Mouse (Mus musculus) hindbrain, embryonic 16.5 days (tissue): Measurements from ENCODE around the gene Tekt3. TPM values are rescaled to one million over a fixed set of nuclear protein-coding genes. Genes with fewer than 3 reads are reported as not detected.

Experiments used
- ATAC-seq: fragments of 200-750 bp; cut with Nextera tagmentation; 2 replicates; pipeline ENCODE4 v1.8.0; 2017; ENCODE audit warnings: moderate TSS enrichment, moderate library complexity
- H3K27ac ChIP-seq: fragments of 300-500 bp; sonication (generic); 2 replicates; pipeline ENCODE4 v1.5.1; 2014; ENCODE audit warnings: low read depth, mild to moderate bottlenecking, control low read depth, low read length, moderate library complexity
- H3K27me3 ChIP-seq: fragments of 300-500 bp; sonication (generic); replicated peaks from 2 replicates; pipeline ENCODE4 v1.6.1; 2014; ENCODE audit warnings: low read length; ENCODE audit not compliant: control insufficient read depth, insufficient read depth
- H3K36me3 ChIP-seq: fragments of 300-500 bp; sonication (generic); 2 replicates; pipeline ENCODE4 v1.6.1; 2014; ENCODE audit warnings: mild to moderate bottlenecking, low read length, moderate library complexity, mixed read lengths; ENCODE audit not compliant: control insufficient read depth, insufficient read depth
- H3K4me1 ChIP-seq: fragments of 300-500 bp; sonication (generic); 2 replicates; pipeline ENCODE4 v1.6.1; 2014; ENCODE audit warnings: low read depth, low read length; ENCODE audit not compliant: control insufficient read depth, insufficient read depth
- H3K4me2 ChIP-seq: fragments of 300-500 bp; sonication (generic); 2 replicates; pipeline ENCODE4 v1.6.1; 2014; ENCODE audit warnings: mild to moderate bottlenecking, low read length, control low read depth, moderate library complexity
- H3K4me3 ChIP-seq: fragments of 300-500 bp; sonication (generic); 2 replicates; pipeline ENCODE4 v1.5.1; 2014; ENCODE audit warnings: mild to moderate bottlenecking, low read length, control low read depth, moderate library complexity
- H3K9ac ChIP-seq: fragments of 300-500 bp; sonication (generic); 2 replicates; pipeline ENCODE4 v1.6.1; 2014; ENCODE audit warnings: low read depth, mild to moderate bottlenecking, control low read depth, low read length, moderate library complexity
- H3K9me3 ChIP-seq: fragments of 300-500 bp; sonication (generic); 2 replicates; pipeline ENCODE4 v1.6.1; 2014; ENCODE audit warnings: mild to moderate bottlenecking, low read length, moderate library complexity; ENCODE audit not compliant: control insufficient read depth
- WGBS: fragments of 180-500 bp; shearing (Covaris S2); extraction: QIAGEN DNeasy Blood & Tissue Kit; methylation state at CpG from one replicate; pipeline ENCODE4 v1.1.7; 2014; 5-methylcytosine and 5-hydroxymethylcytosine counted together
- polyA plus RNA-seq: library from polyadenylated mRNA; unstranded; fragments of >200 nt; fragmentation: Nextera tagmentation; extraction: Ambion mirVana; gene quantifications from 2 replicates; pipeline ENCODE4 v1.2.1, GENCODE M21; 2015

Gene Tekt3
- polyA plus RNA-seq, 1 experiment from 2014 or later = not detected

- ATAC-seq = no peak
Measured at GRCm38 (mm10) chr11:63028131-63028530, 33.3 kb upstream of the Tekt3 start.

GRCm38 (mm10) chr11:63029148-63029714, 32.2 kb upstream of the Tekt3 start:
- no peak overlapping the region for H3K27ac ChIP-seq
- ATAC-seq = no peak
- H3K4me3 ChIP-seq = no peak overlapping the region
- no peaks in the 10 kb centered on the region for H3K9me3 ChIP-seq
- 60% methylated on average over 4 of the region's 4 CpGs for WGBS
- no peaks in the 10 kb centered on the region for H3K36me3 ChIP-seq
- H3K4me1 ChIP-seq = no peaks in the 10 kb centered on the region
- no peak overlapping the region for H3K4me2 ChIP-seq
- H3K27me3 ChIP-seq = no peaks in the 10 kb centered on the region
- no peak overlapping the region for H3K9ac ChIP-seq

More at GRCm38 (mm10) chr11:63028131-63028530, 33.3 kb upstream of the Tekt3 start:
- H3K4me3 ChIP-seq = no peak overlapping the region
- H3K9ac ChIP-seq = no peak overlapping the region
- H3K36me3 ChIP-seq = no peaks in the 10 kb centered on the region
- WGBS = 91% methylated on average over 3 of the region's 3 CpGs
- H3K9me3 ChIP-seq = no peaks in the 10 kb centered on the region
- no peak overlapping the region for H3K27ac ChIP-seq
- H3K4me2 ChIP-seq = no peak overlapping the region
- no peaks in the 10 kb centered on the region for H3K27me3 ChIP-seq
- no peaks in the 10 kb centered on the region for H3K4me1 ChIP-seq

GRCm38 (mm10) chr11:63029721-63030120, 31.7 kb upstream of the Tekt3 start:
- H3K27ac ChIP-seq = no peak overlapping the region
- H3K4me1 ChIP-seq = no peaks in the 10 kb centered on the region
- no peaks in the 10 kb centered on the region for H3K9me3 ChIP-seq
- no peak overlapping the region for H3K4me3 ChIP-seq
- H3K36me3 ChIP-seq = no peaks in the 10 kb centered on the region
- no peak overlapping the region for H3K9ac ChIP-seq
- no peak for ATAC-seq
- WGBS = 90% methylated on average over 6 of the region's 6 CpGs
- H3K4me2 ChIP-seq = no peak overlapping the region
- no peaks in the 10 kb centered on the region for H3K27me3 ChIP-seq

- no peak overlapping the region for H3K4me2 ChIP-seq
- H3K27me3 ChIP-seq = no peaks in the 10 kb centered on the region
- no peak for ATAC-seq
- H3K27ac ChIP-seq = no peak overlapping the region
- H3K9me3 ChIP-seq = no peaks in the 10 kb centered on the region
- H3K4me3 ChIP-seq = no peak overlapping the region
- no peaks in the 10 kb centered on the region for H3K36me3 ChIP-seq
- WGBS = 80% methylated on average over 11 of the region's 11 CpGs
- no peak overlapping the region for H3K9ac ChIP-seq
- H3K4me1 ChIP-seq = no peaks in the 10 kb centered on the region
Measured at GRCm38 (mm10) chr11:63035420-63036211, 25.8 kb upstream of the Tekt3 start.

- Histone ChIP-seq H3K27ac (no peak overlapping the region), H3K4me3 (no peak overlapping the region), H3K4me1 (no peaks in the 10 kb centered on the region), H3K9me3 (no peaks in the 10 kb centered on the region), H3K36me3 (no peaks in the 10 kb centered on the region), H3K4me2 (no peak overlapping the region), H3K9ac (no peak overlapping the region), H3K27me3 (no peaks in the 10 kb centered on the region)
- 39% methylated on average over 12 of the region's 12 CpGs for WGBS
- ATAC-seq = no peak
Measured at GRCm38 (mm10) chr11:63040002-63040661, 21.3 kb upstream of the Tekt3 start.

- WGBS = 76% methylated on average over 3 of the region's 3 CpGs
- no peak for ATAC-seq
- H3K9ac ChIP-seq = no peak overlapping the region
Measured at GRCm38 (mm10) chr11:63045771-63046170, 15.7 kb upstream of the Tekt3 start.

GRCm38 (mm10) chr11:63046380-63046779, 15.1 kb upstream of the Tekt3 start:
- Histone ChIP-seq H3K27ac (no peak overlapping the region), H3K9me3 (no peaks in the 10 kb centered on the region), H3K4me3 (no peak overlapping the region), H3K4me2 (no peak overlapping the region), H3K27me3 (no peaks in the 10 kb centered on the region), H3K9ac (no peak overlapping the region), H3K4me1 (no peaks in the 10 kb centered on the region), H3K36me3 (no peaks in the 10 kb centered on the region)
- 89% methylated on average over 8 of the region's 8 CpGs for WGBS
- no peak for ATAC-seq

More at GRCm38 (mm10) chr11:63045771-63046170, 15.7 kb upstream of the Tekt3 start:
- no peaks in the 10 kb centered on the region for H3K36me3 ChIP-seq
- no peaks in the 10 kb centered on the region for H3K9me3 ChIP-seq
- no peak overlapping the region for H3K4me2 ChIP-seq
- no peak overlapping the region for H3K27ac ChIP-seq
- no peak overlapping the region for H3K4me3 ChIP-seq
- no peaks in the 10 kb centered on the region for H3K27me3 ChIP-seq
- H3K4me1 ChIP-seq = no peaks in the 10 kb centered on the region

GRCm38 (mm10) chr11:63050362-63050932, 11.0 kb upstream of the Tekt3 start:
- H3K9me3 ChIP-seq = no peaks in the 10 kb centered on the region
- H3K4me1 ChIP-seq = no peaks in the 10 kb centered on the region
- no peak overlapping the region for H3K27ac ChIP-seq
- no peaks in the 10 kb centered on the region for H3K36me3 ChIP-seq
- no peak overlapping the region for H3K4me3 ChIP-seq
- no peak for ATAC-seq
- no peaks in the 10 kb centered on the region for H3K27me3 ChIP-seq
- 92% methylated on average over 6 of the region's 6 CpGs for WGBS
- no peak overlapping the region for H3K4me2 ChIP-seq
- H3K9ac ChIP-seq = no peak overlapping the region

GRCm38 (mm10) chr11:63051041-63051440, 10.4 kb upstream of the Tekt3 start:
- Histone ChIP-seq H3K4me2 (no peak overlapping the region), H3K27me3 (no peaks in the 10 kb centered on the region), H3K27ac (no peak overlapping the region), H3K36me3 (no peaks in the 10 kb centered on the region), H3K4me3 (no peak overlapping the region), H3K9ac (no peak overlapping the region), H3K9me3 (no peaks in the 10 kb centered on the region), H3K4me1 (no peaks in the 10 kb centered on the region)
- 94% methylated on average over 7 of the region's 7 CpGs for whole genome bisulfite sequencing
- no peak for ATAC-seq
